Mouse (Mus musculus): ENCODE results near the gene Sf3b3.

The Sf3b3 gene

DNA sequence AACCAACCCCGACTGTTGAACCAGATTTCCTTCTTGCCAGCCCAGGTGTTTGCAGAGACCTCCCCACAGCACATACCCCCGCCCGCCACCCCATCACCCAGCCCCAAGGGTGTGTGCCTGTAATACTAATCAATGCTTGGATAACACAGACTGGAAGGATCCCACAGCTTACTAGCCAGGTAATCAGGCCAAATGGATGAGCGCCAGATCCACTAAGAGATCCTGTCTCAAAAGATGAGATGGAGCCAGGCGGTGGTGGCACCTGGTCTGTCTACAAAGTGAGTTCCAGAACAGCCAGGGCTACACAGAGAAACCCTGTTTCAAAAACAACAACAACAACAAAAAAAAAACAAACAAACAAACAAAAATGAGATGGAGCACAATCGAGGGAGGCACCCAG, 79.3 kb downstream of the Sf3b3 start:
- peak in 1 of 2 experiments; percentile 10 for DNase-seq

DNA sequence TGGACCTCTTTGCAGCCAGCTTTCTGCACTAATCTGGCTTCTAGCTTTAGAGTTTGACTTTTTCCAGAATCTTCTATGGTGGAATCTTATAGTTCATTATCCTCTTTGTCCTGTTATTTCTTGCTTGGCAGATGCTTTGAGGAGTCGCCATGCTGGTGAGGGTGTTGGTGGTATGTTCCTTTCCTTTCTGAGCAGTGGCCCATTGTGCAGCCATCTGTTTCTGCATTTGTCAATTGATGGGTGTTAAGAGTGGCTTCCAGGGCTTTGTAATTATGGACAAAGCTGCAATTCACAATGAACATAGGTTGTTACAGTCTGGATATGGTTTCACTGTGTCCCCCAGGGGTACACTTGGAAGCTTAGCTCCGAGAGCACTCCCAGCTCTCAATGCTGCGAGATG, 81.9 kb downstream of the Sf3b3 start:
- DNase-seq = peak; percentile 32 to 38

DNA sequence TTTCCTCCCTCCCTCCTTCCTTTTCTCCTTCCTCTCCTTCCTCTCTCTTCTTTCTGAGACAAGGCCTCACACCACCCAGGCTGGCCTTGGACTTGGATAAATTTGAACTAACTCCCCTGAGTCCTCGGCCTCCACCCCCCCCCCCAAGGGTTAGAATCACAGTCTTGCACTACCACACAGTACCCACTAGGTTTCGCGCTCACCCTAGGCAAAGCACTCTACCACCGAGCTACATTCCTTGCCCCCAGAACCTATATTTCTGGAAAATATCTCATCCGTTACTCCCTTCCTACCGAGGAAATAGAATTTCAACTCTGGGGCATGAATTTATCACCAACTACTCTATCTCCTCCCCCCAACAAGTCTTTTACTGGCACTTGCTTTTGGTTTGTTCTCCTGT, 84.6 kb downstream of the Sf3b3 start:
- DNase-seq = no peak

DNA sequence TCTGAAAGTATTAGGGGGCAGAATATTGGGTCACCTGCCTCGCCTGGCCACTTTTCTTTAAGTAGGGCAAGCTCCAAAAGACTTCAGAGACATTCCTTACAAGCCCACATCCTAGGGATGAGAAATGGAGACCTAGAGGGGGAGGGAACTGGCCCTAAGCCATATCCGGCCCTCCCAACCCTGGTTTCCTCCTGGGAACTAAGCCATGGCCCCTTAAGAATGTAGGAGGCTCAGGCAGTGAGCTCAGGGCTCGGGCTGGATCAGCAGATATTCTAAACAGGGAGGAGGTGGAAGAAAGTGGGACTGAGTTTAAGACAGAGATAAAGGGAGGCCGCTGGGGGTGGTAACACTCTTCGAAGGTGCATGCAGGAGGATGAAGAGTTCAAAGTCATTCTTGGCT, 85.4 kb downstream of the Sf3b3 start:
- DNase-seq = no peak

DNA sequence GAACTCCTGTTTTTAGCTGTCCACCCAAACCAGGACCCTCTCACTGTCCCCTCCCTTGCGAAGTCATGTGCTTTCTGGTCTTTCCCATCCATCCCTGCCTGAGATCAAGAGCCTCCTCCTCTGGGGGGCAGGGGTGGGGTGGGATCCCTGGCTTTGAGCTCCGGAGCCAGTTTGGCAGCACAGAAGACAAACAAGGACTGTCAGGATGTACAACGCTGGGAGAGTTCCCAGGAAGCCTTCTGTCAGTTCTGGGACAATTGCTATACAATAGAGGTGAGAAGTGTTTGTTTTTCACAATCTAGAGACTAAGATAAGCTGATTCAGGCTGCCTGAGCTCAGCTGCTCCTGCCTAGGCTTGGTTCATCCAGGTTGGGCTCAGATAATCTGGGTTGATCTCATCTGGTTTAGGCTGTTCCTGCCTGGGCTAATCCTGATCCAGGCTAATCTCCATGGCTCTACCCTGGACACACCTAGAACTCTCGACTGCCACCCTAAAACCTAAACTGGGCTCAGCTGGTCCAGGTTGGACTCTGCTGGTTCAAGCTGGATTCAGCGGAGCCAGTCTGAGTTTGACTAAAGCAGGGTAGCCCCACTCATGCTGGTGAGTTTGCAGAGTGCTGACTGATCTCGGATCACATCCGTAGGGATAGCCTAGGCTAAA, 86.2 kb downstream of the Sf3b3 start:
- no peak for DNase-seq

All from cerebellum, postnatal 36 days (tissue).